Mouse (Mus musculus) kidney, adult 2 months (tissue): ENCODE data around the gene Map3k20.

Experiments
- CTCF ChIP-seq: fragments of 200-500 bp; conservative IDR thresholded peaks from 2 replicates; pipeline ENCODE4 v1.5.1; 2011; ENCODE audit warnings: low read depth, mild to moderate bottlenecking, control low read depth, low read length, moderate library complexity, mixed read lengths; ENCODE audit not compliant: insufficient read depth, insufficient read length
- POLR2A ChIP-seq: fragments of 200-500 bp; IDR thresholded peaks from one replicate; pipeline ENCODE4 v1.6.1; 2011; ENCODE audit warnings: low read depth, low read length, control low read depth

GRCm38 (mm10) chr2:72281971-72282370, 3.5 kb upstream of the Map3k20 start:
- TF ChIP-seq CTCF (no peak), POLR2A (no peak)
